Mouse (Mus musculus): ENCODE results near the gene Rtl1.

The Rtl1 gene

GRCm38 (mm10) chr12:109572259-109572658 is 27.9 kb downstream of the Rtl1 start:
- DNase-seq (ENCODE audit: low read depth, low spot score) = no peak

GRCm38 (mm10) chr12:109560111-109560695 is 39.9 kb downstream of the Rtl1 start:
- no peak for DNase-seq (ENCODE audit: low read depth, low spot score)

GRCm38 (mm10) chr12:109558891-109559487 is 41.1 kb downstream of the Rtl1 start:
- DNase-seq (ENCODE audit: low read depth, low spot score) = no peak

GRCm38 (mm10) chr12:109558226-109558824 is 41.8 kb downstream of the Rtl1 start:
- DNase-seq (ENCODE audit: low read depth, low spot score) = no peak

GRCm38 (mm10) chr12:109555837-109556409 is 44.2 kb downstream of the Rtl1 start:
- no peak for DNase-seq (ENCODE audit: low read depth, low spot score)

- DNase-seq (ENCODE audit: low read depth, low spot score) = no peak
Measured at GRCm38 (mm10) chr12:109553568-109553967, 46.6 kb downstream of the Rtl1 start.

GRCm38 (mm10) chr12:109552754-109553525 is 47.2 kb downstream of the Rtl1 start:
- no peak for DNase-seq (ENCODE audit: low read depth, low spot score)

GRCm38 (mm10) chr12:109551771-109552170 is 48.4 kb downstream of the Rtl1 start:
- DNase-seq (ENCODE audit: low read depth, low spot score) = peak; percentile 31

- DNase-seq (ENCODE audit: low read depth, low spot score) = no peak
Measured at GRCm38 (mm10) chr12:109547085-109547484, 53.0 kb downstream of the Rtl1 start.

GRCm38 (mm10) chr12:109545875-109546732 is 54.0 kb downstream of the Rtl1 start:
- no peak for DNase-seq (ENCODE audit: low read depth, low spot score)

- no peak for DNase-seq (ENCODE audit: low read depth, low spot score)
Measured at GRCm38 (mm10) chr12:109543281-109543923, 56.7 kb downstream of the Rtl1 start.

- DNase-seq (ENCODE audit: low read depth, low spot score) = no peak
Measured at GRCm38 (mm10) chr12:109542635-109543249, 57.4 kb downstream of the Rtl1 start.

GRCm38 (mm10) chr12:109542011-109542410 is 58.1 kb downstream of the Rtl1 start:
- DNase-seq (ENCODE audit: low read depth, low spot score) = no peak

GRCm38 (mm10) chr12:109541540-109541899 is 58.6 kb downstream of the Rtl1 start:
- DNase-seq (ENCODE audit: low read depth, low spot score) = no peak

GRCm38 (mm10) chr12:109540739-109541539 is 59.2 kb downstream of the Rtl1 start:
- no peak for DNase-seq (ENCODE audit: low read depth, low spot score)

GRCm38 (mm10) chr12:109539950-109540349 is 60.2 kb downstream of the Rtl1 start:
- no peak for DNase-seq (ENCODE audit: low read depth, low spot score)
